Mouse (Mus musculus) embryonic stem cell, embryonic (primary cell): ENCODE measurements around the gene Itgb6.

Experiments
- CTCF ChIA-PET, 4 experiments: fragments of 300-600 bp in 2 of 4; fragments of 350-600 bp in 2 of 4; sonication (Branson Sonifier 250); formaldehyde crosslinking; loops; one replicate each; lab custom pipeline; 2022; ENCODE audit warnings: inconsistent platforms in 2 of 4; lab: Charles Lee
- POLR2A ChIA-PET, 4 experiments: fragments of 300-600 bp in 2 of 4; fragments of 350-600 bp in 2 of 4; sonication (Branson Sonifier 250); formaldehyde crosslinking; loops; one replicate each; lab custom pipeline; 2022; ENCODE audit warnings: antibody characterized with exemption in 4 of 4, inconsistent platforms in 1 of 4; lab: Charles Lee

Itgb6 gene

DNA sequence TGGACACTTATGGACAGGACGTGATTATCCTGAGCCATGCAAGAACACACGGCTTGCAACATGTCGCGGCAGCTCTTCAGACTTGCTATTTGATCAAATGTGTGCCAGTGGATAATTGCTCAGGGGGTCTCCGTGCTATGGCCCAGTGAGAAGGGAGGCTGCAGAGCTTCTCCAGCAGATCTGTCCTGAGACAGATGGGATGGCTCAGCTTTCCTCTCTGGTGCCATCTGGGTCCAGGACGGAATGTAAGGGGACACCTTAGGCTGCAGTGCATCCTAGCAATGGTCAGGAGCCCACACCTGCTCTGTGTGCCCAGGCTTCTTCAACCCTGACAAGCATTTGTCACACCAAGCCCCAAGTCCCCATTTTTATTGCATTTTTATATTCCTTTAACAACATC is 75.9 kb downstream of the Itgb6 start:
- CTCF ChIA-PET: no interaction called here
- POLR2A ChIA-PET: no interaction called here

DNA sequence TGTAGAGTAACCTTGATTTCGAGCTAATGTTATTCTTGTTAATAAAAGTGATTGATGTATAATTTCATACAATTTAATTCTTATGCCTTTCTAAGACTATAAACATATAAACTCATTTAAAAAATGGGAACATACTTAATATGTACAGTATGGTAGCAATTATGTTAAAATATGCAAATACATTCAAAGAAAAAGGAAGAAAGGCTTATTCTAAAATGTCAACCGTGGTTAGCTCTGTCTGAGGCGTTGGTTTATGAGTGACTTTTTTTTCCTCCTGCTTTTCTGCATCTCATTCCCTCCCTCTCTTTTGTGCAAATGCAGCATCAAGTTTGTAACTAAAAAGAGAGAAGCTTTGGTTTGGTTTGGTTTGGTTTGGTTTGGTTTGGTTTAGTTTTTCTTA is 79.0 kb downstream of the Itgb6 start:
- ChIA-PET CTCF (interaction anchor here in 1 of 4 experiments (0.6 kb wide), 1 partner anchor 191 kb away, joined by 3 read pairs; no protein-coding TSS in a partner anchor), POLR2A (no interaction called here)

DNA sequence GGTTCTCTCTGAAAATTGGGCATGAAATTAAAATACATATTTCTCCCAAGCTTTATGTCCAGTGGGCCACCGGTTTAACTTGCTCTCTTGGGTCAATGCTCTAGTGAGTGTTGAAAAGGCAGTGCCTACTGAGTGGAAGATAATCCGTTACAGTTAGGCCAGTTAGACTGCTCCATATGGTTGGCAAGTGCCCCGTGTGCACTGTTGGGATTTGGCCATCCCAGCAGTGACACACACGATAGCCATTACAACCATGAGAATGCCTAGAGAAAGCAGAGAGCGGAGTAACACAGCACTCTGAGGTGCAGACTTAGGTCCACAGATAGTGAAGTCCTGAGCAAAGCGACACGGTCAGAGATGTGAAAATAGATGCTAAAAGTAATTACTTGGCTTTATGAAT is 79.8 kb downstream of the Itgb6 start:
- CTCF ChIA-PET: no interaction called here

DNA sequence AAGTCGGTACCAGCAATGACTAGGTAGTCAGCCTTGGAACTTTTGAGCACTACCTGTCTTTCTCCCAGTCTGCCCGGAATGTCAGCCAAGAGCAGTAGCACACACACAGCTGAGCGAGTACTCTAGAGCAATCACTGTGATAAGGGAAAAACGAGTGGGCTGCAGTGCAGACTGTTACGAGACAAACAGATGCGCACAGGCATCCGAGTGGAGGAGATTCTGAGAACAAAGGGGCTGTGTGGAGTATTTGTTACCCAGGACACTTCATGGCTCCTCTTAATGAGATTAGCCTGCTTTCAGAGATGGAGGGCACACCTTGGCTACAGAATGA is 82.1 kb downstream of the Itgb6 start:
- POLR2A ChIA-PET: no interaction called here
- CTCF ChIA-PET: no interaction called here

More for the DNA sequence above, 79.8 kb downstream of the Itgb6 start:
- POLR2A ChIA-PET: no interaction called here

DNA sequence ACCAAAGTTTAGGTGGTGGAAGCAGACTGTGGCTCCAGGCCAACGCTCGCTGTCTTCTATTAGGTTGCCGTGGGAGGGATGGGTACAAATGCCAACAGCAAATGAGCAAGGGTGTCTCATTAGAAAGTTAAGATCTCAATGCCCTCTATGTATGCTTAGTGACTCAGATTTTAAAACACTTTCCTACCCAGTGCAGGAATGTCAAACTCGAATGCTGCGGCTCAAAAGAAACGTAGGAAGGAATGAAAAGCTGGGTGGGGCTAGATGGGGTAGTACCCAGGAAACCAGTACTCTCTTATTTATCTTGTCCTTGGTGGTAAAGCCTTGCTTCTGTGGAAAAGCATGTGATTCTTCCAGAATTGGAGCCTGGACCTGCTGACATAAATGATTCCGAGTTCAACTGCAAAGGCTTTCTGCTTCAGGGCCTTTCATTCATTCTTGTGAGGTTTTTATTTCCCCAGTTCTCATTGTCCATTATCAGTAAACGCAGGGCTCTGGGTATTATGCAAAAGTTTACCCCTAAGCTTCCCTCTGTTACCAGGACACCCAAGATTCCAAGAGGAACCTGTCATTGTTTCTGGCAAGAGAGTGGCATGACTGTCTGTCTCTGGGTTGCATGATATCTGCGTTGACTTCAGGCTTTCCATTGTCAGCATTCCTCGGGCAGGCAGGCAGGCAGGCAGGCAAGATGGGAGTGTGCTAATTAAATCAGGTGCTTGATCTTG is 82.7 kb downstream of the Itgb6 start:
- ChIA-PET POLR2A (no interaction called here), CTCF (no interaction called here)

DNA sequence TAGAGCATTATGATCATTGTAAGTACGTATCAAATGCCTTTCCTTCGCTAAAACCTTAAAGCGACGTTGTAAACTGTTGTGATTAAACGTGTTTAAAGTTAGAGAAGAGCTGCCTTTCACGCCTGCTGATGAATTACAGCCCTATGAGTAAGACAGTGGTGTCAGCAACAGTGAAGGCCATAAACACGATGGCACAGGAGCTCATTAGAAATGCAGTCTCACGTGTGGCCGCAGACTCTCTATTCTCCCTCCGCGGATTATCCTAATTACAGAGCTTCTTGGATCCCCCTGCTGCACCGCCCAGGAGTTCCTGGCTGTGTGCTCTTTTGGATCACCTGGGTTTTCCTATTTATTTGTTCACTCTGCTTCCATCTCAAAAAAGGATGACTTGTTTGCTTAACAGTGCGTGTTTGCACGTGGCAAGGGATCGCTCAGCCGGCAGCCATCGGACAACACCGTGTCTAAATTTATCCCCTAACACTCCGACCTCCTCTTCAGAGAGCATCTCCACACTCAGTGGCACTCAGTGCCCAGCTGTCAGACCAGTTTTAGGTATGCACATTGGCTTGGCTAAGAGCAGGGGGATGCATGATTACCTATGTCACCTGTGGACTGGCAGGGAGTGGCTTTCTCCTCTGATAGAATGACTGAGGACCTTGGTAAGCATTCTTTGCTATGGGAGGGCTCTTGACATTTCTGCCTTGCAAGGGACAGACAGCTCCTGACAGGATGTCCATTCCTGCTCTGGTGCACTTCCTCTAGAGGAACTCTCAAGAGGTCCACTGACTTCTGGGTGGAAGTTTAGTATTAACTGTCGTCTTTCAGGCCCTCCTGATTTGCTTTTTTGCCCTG is 85.3 kb downstream of the Itgb6 start:
- ChIA-PET POLR2A (no interaction called here), CTCF (interaction anchor here in 1 of 4 experiments (0.6 kb wide), 1 partner anchor 48 kb away, joined by 3 read pairs; no protein-coding TSS in a partner anchor)

DNA sequence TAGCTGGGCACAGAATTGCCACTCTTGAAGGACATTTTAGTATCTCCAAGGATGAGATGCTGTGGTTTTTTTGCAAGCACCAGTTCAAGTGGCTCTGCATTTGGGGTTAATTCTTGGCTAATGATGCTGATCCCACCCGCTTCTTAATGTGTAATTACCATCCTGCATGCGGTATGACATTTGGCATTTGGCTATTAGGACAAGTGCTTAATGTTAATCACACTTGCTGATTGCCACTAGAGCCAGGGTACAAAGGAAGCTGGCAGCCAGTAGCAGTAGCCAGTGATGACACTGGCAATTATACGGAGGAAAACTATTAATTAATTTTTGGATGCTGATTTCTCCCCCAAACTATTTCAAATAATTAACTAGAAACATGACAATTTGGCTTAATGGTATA is 86.0 kb downstream of the Itgb6 start:
- POLR2A ChIA-PET: no interaction called here
- CTCF ChIA-PET: interaction anchor here in 1 of 4 experiments (0.6 kb wide), 1 partner anchor 49 kb away, joined by 3 read pairs; no protein-coding TSS in a partner anchor

DNA sequence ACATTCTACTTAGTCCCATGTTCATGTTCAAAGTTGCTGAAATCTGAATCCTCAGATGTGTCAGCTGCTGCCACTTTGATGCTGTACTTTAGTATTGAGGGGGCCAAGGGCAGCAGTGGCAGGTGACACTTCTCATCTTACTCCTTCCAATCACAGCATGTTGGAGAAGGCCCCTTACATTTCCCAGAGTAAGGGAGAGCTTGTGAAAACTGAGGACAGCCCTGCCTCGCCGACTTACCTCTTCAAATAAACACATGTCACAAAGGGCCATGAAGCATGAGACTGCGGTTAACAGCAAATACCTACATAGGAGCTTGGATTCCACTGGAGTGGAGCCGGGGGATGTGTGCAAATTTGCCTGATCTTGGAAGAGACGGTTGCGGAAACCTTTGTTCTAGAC is 86.4 kb downstream of the Itgb6 start:
- ChIA-PET POLR2A (no interaction called here), CTCF (no interaction called here)

DNA sequence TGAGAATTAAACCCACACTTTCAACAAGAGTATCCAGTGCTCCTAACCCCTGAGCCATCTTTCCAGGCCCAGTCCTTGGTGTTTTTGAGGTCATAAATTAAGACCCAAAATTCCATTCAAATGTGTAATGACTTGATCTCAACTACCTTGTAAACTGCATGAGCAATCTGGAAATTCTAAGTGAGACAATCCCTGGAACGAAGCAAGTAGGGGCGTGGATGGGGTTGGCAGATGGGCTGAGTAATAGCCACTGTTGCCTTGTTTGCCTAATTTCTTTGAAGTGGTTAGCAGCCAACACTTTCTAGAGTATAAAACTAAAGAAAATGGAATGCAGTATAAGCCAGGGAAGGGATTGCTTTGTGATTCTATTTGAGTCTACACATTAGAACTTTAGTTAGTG is 89.7 kb downstream of the Itgb6 start:
- POLR2A ChIA-PET: no interaction called here
- CTCF ChIA-PET: no interaction called here

DNA sequence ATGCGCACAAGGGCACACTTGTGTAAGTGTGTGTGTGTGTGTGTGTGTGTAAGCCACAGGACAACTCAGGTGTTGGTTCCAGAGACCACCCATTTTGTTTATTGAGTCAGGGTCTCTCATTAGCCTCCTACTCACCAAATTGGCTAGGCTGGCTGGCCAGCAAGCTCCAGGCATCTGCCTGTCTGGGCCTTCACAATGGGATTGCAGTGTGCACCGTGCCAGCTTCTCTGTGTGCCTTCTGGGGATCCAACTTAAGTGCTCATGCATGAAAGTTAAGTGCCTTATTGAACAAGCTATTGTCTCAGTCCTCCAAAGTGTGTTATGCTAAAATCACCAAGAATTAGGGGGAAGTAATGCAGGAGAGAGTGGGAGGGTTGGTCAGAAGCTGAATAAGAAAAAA is 92.1 kb downstream of the Itgb6 start:
- CTCF ChIA-PET: no interaction called here

DNA sequence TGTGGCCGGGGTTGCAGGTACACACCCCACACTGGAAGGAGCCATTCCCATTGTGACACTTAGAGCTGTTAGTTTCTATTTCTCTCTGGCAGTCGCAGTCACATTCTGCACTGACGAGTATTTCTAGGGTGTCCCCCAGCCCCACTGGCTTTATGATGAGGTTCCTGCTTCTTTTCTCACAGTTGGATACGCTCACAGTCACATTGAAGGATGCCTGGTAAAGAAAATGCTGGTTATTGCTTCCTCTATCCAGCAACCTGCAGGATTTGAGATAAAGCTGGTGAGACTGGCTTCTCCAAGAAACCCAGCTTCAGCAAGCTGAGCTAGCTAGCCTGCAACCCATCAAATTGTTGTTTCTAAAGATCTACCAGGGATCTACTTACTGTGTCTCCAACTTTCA is 94.5 kb downstream of the Itgb6 start:
- POLR2A ChIA-PET: no interaction called here
- CTCF ChIA-PET: interaction anchor here in 1 of 4 experiments (1.5 kb wide), 1 partner anchor 863 kb away, joined by 3 read pairs; no protein-coding TSS in a partner anchor

More for the DNA sequence above, 92.1 kb downstream of the Itgb6 start:
- POLR2A ChIA-PET: no interaction called here

DNA sequence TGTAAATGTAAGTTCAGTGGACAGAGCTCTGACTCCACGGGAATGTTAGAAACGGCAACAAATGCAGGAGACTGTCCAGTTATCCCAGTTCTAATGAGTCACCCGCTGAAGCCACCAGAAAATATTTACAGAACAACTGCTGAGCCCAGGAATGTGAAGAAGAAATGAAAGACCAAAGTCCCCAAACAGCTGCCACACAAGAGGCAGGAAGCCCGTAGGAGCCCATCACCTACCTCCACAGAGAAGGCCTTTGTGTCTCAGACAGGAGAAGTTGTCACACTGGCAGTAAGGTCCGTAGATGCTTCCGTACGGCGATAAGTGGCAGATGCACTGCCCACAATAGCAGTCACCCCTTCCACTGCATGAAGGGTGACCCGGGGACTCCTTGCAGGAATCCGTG is 94.9 kb downstream of the Itgb6 start:
- ChIA-PET CTCF (interaction anchor here in 1 of 4 experiments (1.5 kb wide), 1 partner anchor 863 kb away, joined by 3 read pairs; no protein-coding TSS in a partner anchor), POLR2A (no interaction called here)

DNA sequence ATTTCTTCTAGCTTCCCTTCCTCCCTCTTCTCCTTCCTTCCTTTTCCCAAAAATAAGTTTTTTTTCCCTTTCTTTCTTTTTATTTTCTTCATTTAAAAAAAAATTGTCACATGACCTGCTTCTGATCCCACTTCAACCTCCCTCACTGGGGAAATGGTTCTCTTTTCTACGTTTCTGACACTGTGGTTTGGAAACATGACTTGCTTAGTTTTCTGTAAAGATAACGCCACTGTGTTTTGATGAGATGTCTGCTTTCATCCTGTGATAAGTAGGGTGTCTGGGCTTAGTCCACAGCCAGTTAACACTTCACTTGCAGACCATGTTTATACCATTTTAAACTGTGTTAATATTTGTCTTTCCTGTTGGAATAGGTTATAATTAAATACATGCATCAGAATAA is 96.7 kb downstream of the Itgb6 start:
- POLR2A ChIA-PET: no interaction called here
- CTCF ChIA-PET: no interaction called here

DNA sequence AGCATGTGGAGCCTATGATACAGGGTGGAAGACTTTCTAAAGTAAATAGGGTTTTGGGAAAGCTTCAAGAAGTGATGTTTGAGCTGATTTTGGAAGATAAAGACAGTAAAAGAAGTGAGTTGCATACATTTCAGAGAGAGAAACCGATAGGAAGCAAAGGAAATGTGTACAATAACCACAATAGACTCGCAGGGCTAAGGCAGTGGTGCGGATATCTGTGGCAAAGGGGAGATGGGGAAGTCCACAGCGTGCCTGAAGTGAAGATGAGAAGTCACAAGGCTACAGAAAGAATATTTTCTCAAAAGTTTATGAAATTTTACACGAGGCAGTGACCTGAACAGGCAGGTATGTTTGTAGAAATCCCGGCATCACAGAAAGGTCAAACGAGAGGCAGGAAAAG is 100.3 kb downstream of the Itgb6 start:
- POLR2A ChIA-PET: no interaction called here
- CTCF ChIA-PET: no interaction called here

DNA sequence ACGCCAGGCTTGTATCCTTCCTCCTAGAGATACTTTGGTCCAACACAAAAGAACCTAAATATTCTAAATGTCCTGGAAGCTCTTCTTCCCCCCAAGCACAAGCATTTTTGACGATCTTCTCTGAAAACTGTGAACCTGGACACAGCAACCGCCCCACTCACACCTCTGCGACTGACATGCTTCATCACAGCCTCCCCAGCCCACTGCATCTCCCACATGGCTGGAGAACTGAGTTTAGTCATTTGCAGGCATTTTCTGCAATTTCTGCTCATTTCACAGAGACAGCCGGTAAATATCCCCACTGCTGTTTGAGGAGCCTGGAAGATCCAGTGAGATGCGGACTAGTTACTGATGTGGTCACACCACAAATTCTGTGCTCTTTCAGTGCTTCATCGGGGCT is 107.7 kb downstream of the Itgb6 start:
- ChIA-PET CTCF (no interaction called here), POLR2A (no interaction called here)

DNA sequence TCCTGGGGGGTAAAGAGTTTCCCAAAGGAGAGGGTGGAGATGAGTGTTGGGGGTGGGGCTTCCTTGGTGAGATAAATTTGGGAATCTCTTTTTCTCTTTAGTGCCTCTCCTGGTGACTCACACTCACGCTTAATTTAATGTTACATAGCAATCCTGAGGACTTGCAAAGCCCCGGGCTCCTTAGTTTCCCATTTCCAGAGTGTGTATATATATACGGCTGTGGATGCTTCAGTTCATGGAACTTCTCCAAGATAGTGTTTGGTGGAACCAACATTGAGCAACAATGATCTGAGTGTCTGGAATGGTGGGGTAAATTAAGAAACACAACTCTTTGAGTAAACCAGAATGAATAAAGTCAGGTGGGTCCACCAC is 108.6 kb downstream of the Itgb6 start:
- POLR2A ChIA-PET: interaction anchor here in 1 of 4 experiments (0.6 kb wide), 1 partner anchor 290 kb away, joined by 4 read pairs; no protein-coding TSS in a partner anchor

DNA sequence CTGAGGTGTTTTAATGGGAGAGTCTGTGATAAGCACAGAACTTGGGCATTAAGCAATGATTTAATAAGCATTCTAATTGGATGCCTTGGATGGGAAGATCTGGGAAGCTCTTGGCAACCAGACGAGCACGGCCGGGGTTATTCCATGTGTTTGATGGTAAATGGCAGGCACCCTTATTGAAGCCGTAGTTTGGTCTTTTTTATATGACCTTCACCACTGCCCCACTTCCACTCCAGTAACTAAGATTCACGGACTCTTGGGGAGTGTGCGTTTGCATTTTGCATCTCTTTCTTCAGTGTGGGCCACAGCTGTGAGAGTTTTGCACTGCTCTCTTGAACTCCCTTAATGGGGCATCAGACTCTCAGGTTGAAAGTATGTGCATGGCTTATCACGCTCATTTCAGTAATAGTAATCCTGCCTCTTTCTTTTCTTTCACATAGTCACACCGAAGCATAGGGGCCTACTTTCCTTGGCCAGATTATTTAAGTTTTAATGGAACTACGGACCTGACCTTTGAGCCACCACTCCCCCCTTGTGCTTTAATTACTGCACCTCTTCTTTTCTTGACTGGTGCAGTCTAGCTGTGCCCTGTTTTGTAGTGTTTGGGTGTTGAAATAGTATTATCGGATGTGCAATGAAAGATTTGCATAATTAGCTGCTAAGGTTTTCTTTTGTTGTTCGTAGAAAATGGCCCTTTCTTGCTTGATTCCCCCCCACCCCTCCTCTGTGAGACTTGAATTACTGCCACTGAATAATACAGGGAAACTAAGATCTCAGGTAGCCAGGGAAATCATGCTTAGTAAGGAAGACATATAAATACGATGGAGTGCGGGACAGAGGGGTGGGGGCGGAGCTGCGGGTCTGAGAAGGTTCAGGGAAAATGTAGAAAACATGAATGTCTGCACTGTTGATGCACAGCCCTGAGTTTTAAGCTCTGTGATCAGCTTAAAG is 109.3 kb downstream of the Itgb6 start:
- ChIA-PET POLR2A (no interaction called here), CTCF (no interaction called here)

More for the DNA sequence above, 108.6 kb downstream of the Itgb6 start:
- CTCF ChIA-PET: no interaction called here

DNA sequence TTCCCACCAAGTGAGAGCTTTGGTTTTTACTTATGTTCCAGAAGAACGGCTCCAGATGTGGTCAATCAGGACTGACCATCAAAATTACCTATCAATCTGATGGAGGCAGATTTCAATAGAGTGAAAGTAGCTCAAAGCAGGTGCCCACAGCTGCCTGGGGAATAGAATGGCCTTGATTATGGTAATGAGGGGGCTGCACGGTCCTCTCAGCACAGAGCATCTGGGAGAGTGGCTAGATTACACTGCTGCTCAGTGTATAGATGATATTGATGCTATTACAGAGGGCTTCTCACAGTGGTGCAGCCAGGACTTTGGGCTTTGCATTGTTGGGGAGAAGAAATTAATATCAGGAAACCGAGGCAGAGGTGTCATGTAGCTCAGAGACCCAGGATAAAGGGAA is 110.8 kb downstream of the Itgb6 start:
- POLR2A ChIA-PET: no interaction called here

DNA sequence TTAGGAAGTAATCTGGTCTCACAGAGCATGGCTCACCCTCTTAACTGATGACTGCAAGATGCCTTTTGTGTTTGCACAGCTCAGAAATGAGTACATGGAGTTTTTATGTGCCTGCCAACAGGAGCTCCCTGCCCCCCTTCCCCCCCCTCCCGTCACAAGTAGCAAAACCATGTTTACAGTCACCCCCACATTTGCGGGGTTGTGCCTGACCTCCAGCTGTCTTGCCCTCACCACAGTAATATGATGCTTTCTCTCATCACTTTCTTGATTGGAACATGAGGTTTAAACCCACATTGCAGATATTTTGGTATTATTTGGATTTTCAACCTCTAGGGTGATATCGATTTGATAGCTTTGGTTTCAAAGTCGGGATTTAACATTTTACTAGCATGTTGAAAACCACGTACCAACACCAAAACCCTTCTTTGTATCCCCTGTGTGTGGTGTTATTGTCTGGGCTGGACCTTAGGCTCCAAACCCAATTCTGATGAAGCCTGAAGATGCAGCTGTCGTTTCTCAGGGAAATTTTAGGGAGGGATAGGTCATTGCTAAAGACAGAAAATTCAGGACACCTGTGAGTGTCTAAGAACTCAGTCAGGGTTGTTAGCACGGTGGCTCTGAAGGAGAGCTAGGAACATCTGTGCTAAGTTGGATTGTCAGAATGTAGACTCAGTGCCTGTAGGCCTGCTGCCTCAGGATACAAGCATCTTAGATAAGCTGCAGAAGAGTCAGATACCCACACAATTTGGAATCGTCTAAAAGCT is 112.8 kb downstream of the Itgb6 start:
- POLR2A ChIA-PET: no interaction called here

More for the DNA sequence above, 110.8 kb downstream of the Itgb6 start:
- CTCF ChIA-PET: no interaction called here

More for the DNA sequence above, 112.8 kb downstream of the Itgb6 start:
- CTCF ChIA-PET: interaction anchor here in 1 of 4 experiments (0.7 kb wide), 1 partner anchor 43 kb away, joined by 3 read pairs; no protein-coding TSS in a partner anchor
